Mouse (Mus musculus): ENCODE data around the gene Romo1.

- TF ChIP-seq CTCF (IDR thresholded peaks at IDR 0.05; ENCODE audit: borderline replicate concordance, extremely low read depth, insufficient read depth, insufficient read length) (no peak), POLR2A (IDR thresholded peaks at IDR 0.05; ENCODE audit: borderline replicate concordance, extremely low read depth, insufficient read depth, insufficient read length, poor library complexity, severe bottlenecking) (no peak)
Observed at GRCm38 (mm10) chr2:156126992-156127391, 16.8 kb upstream of the Romo1 start, which contains the start of gene Gm28036.

Data from brain, embryonic 14.5 days (tissue).